Mouse (Mus musculus) cortical plate, adult 2 months (tissue): Measurements from ENCODE around the gene Pcx.

Experiments used
- CTCF ChIP-seq: fragments of 200-500 bp; IDR thresholded peaks from 2 replicates; pipeline ENCODE4 v1.5.1; 2011; ENCODE audit warnings: mild to moderate bottlenecking, control low read depth, low read length; ENCODE audit not compliant: insufficient read depth; ENCODE audit errors: extremely low read depth
- POLR2A ChIP-seq: fragments of 200-500 bp; IDR thresholded peaks from 2 replicates; pipeline ENCODE4 v1.6.1; 2011; ENCODE audit warnings: mild to moderate bottlenecking, low read length, control low read depth; ENCODE audit not compliant: insufficient read depth; ENCODE audit errors: extremely low read depth

GRCm38 (mm10) chr19:4658156-4658555 lies 147.9 kb downstream of the Pcx start:
- TF ChIP-seq POLR2A (no peak), CTCF (no peak)
